Mouse (Mus musculus): Measurements from ENCODE around the gene Gm9376. TPM values are rescaled to one million over a fixed set of nuclear protein-coding genes. Genes with fewer than 3 reads are reported as not detected.

The Gm9376 gene
- total RNA-seq, 2 experiments from 2014 or later = not detected

DNA sequence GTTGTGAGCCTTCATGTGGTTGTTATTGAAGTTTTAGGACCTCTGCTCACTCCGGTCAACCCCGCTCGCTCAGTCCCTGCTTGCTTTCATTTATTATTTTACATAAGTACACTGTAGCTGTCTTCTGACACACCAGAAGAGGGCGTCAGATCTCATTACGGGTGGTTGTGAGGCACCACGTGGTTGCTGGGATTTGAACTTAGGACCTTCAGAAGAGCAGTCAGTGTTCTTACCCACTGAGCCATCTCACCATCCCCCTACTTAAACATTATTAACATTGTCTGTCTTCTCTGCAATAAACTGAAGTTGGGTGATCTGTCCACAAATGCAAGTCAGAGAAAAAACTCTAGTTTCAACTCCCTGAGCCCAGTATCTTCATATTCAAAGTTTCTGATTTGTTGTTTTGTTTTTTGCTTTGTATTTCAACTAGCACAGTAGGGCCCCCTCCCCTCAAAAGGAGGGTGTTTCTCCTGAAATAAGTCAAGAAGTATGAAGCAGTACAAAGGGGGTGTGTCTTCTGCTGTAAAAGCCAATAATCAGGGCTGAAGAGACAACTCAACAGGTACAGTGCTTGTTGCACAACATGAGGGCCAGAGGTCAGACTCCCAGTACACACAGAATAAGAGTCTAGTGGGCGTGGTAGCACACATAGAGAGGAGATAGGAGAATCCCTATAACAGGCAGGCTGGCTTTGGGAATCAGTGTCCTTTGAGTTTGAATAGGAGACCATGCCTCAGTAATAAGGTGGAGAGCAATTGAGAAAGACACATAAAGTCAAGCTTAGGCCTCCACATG, 11.1 kb downstream of the Gm9376 start:
- intact Hi-C loops (cut with DNase I) = no loop called here
- no peak for DNase-seq (ENCODE audit: low spot score)

DNA sequence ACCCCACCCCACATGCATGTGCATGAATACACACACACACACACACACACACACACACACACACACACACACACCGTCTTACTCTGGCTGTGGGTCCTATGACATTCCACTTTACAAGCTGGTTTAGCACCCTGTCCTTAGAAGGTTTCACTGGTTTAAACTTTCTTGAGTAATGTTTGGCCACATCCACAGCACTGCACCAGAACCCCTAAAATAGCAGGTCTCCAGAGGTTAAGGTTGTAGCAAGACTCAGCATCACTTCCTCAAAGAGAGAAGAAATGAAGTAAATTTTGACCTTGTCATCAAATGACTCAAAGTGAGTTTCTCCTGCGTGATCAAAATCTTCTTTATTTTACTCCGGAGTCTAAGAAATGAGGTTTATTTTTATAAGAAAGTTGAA, 15.5 kb downstream of the Gm9376 start:
- DNase-seq (ENCODE audit: low spot score) = no peak
- intact Hi-C loops (cut with DNase I) = no loop called here

DNA sequence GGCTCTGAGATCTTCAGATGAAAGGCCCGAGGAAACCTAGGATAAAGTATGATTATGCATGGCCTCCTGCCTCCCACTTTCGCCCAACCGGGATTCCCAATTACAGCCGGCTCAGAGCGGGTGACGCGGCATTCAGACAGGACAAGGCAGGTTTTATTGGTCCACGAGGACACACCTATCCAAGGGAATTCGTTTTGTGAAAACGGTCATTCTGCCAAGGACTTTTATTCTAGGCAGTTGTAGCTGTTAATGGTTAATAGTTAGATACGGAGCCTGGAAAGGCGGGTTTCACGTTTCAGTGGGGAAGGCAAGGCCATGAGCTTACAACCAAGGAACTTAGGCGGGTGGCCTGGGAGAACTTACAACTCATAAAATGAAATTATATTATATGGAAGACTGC, 16.2 kb downstream of the Gm9376 start:
- intact Hi-C loops (cut with DNase I) = no loop called here
- no peak for DNase-seq (ENCODE audit: low spot score)

DNA sequence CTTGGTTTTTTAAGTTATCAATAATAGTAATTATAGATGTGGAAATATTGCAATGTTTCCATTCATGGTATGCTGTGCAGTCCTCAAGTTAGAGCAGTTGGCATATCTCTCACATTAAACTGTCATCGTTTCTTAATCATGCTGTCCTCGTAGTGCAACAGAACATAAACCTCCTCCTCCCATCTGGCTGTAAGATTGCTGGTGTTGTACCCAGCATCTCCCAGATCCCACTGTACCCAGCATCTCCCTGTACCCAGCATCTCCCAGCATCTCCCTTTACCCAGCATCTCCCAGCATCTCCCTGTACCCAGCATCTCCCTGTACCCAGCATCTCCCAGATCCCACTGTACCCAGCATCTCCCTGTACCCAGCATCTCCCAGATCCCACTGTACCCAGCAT, 19.3 kb downstream of the Gm9376 start:
- intact Hi-C loops (cut with DNase I) = no loop called here
- DNase-seq (ENCODE audit: low spot score) = no peak

DNA sequence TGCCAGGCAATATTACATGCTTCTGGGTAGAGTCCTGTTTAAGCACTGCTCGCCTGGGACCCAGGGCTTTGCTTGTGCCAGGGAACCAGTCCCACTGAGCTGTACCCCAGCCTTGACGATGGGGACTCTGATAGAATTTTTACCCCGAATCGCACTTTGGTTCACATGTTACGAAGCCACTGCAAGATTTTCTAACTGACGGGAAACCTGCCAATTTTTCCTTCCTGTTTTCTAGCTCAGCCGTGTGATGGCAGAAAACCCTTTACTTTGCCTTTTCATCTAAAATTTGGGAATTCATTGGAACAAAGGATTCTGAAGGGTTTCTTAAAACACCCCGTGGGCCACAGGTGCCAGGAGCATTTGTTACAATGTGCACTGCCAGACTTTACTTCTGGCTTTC, 22.4 kb downstream of the Gm9376 start:
- intact Hi-C loops (cut with DNase I) = no loop called here
- no peak for DNase-seq (ENCODE audit: low spot score)

DNA sequence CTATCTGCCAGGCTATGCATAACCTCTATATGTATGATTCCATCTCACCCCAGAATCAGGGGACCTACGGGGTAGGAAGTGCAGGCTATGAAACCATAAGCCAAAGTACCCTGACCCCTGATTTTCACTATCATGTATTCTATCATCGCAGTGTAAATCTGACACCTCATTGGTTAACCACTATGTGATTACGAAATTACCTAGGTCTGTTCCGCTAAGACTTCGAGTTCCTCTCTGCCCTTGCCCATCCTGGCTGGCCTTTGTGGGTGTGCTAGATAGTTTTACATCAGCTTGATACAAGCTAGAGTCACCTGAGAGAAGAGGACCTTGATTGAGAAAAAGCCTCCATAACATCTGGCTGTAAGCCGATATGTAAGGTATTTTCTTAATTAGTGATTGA, 23.2 kb downstream of the Gm9376 start:
- intact Hi-C loops (cut with DNase I) = no loop called here
- DNase-seq (ENCODE audit: low spot score) = no peak

DNA sequence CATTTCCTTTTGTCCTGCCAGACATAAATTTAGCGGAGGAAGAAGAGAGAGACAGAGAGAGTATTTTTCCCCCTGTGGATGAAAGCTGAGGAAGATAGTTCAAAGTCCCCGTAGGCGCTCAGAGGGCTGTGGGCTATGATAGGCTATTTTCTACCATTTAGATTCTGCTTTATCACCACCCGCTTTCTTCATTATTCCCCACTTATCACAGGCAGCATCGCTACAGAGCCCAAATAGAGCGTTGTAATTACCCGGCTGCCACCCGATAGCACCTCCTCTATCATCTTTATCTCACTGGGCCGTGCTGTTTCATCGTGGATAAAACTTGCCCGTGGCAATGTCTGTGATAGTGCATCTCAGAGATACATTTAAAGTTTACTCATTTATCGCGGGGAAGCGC, 35.8 kb downstream of the Gm9376 start:
- intact Hi-C loops (cut with DNase I) = no loop called here
- DNase-seq (ENCODE audit: low spot score) = no peak

DNA sequence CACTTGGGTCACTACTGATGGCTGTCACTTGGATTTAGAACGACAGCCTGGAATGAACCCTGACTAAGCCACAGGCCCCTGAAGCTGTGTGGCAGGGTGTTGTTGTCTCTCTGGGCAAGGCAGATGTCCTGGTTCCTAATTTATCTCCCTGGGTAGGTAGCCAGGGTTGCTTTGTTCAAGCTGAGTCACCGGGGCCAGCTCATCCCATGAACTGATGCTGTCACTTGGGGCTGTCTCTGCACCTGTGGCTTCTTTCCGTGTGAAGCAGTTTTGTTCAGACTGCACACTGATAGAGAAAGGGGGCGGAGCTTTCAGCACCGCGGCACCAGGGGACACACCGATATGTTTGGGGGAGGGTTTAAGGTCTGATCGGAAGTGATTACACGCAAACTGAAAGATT, 37.8 kb downstream of the Gm9376 start:
- DNase-seq (ENCODE audit: low spot score) = no peak
- intact Hi-C loops (cut with DNase I) = no loop called here

DNA sequence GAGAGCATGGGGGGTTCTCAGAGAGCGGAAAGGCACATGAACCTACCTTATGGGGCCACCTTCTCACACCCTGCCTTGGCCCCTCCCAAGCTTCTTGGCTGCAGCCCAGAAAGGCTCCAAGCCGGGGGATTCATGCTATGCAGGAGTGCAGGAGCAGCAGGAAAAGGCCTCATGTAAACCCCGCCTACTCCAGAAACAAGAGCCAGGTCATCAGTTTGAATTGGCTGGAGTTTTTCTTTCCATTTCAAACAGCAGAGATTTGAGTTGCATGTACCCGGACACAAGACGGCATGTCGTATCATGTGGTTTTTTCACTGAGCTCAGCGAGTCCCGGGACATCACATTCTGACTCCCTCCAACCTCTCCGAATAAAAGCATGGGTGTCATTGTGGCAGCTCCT, 39.2 kb downstream of the Gm9376 start:
- intact Hi-C loops (cut with DNase I) = no loop called here
- DNase-seq (ENCODE audit: low spot score) = no peak

DNA sequence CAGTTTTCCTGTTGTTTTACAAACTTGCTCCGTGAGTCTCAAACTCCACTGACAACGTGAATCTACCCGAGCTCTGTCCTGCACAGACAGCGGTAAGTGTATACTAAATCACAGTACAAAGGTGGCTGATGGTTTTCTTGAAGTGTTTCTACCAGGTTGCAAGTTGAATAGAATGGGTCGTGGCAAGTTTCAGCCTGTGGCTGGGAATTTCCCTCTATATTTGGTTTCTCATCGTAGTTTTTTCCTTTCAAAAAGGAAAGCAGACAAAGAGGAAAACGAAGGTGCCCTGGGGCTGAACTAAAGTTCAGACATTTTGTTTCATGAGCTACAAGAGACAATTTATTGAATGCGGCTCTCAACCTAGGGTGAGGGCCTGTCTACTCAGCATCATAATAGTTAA, 40.3 kb downstream of the Gm9376 start:
- intact Hi-C loops (cut with DNase I) = no loop called here
- no peak for DNase-seq (ENCODE audit: low spot score)

DNA sequence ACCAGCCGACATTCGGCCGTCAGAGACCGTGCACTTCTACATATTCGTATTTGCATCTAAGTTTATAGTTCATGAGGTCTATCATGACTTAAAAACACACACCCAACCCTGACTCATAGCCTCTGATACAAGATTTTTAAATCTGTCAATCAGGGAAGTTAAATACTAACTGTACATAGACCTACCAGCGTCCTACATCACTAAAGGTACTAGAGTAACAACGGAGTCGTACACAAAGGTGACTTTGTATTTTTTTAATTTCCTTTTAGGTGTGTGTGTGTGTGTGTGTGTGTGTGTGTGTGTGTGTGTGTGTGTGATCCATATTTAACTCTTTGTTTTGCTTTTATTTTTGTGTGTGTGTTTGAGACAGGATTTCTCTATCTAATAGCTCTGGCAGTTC, 44.9 kb downstream of the Gm9376 start:
- intact Hi-C loops (cut with DNase I) = no loop called here
- DNase-seq (ENCODE audit: low spot score) = no peak

DNA sequence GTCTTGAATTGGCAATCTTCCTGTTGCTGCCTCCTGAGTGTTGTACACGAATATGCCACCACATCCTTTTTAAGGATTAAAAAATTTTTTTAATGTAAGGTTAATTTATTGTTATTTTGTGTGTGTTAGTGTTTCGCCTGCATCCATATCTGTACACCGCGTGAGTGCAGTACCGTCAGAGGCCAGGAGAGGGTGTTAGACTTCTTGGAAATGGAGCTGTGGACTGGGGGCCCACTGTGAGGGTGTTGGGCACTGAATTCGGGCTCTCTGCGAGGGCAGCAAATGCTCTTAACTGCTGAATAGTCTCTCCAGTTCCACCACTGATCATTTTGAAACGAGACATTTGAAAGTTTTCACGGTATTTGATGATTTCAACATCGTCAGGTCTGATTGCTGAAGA, 45.9 kb downstream of the Gm9376 start:
- no peak for DNase-seq (ENCODE audit: low spot score)
- intact Hi-C loops (cut with DNase I) = no loop called here

DNA sequence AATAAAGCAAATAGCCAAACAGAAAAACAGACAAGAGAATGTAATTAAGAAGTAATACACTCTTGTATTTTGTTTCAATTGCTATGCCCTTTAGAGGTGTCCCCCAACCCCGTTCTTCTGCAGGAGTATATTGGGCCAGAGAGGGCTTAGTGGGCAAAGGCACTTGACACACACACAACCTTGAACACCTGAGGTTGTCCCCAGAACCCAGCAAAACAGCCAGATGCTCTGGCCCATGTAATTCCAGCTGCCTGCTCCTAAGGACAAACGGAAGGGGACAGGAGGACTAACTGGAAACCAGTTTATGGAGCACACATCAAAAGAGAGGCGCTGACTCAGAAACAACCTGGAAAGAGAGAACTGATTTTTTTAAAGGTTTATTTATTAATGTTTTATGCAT, 47.2 kb downstream of the Gm9376 start:
- intact Hi-C loops (cut with DNase I) = no loop called here
- DNase-seq (ENCODE audit: low spot score) = no peak

DNA sequence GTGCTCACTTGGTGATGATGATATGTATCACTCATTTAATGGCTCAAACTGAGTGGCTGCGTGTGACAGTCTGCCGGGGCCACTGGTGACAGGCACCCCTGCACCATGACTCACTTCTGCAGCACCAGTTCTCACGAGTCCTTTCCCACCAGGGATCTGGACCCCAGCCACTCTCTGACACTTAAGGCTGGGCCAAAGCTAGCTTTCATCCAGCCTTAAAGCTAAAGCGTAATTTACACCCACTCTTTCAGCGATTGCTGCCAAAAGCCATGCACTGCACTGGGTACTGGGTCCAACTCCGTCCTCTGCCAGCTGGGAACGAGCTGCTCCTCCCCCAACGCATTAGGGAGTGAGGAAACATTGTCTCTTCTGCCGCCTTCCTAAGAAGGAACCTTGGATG, 50.5 kb downstream of the Gm9376 start:
- intact Hi-C loops (cut with DNase I) = no loop called here

More for the DNA sequence above, 50.5 kb downstream of the Gm9376 start:
- no peak for DNase-seq (ENCODE audit: low spot score)

Small RNA genes within 50 kb of the gene (microRNA-seq; reads per million reads assigned to microRNA genes)
- gene Mir6241 = not detected

Other genes starting within 250 kb of the Gm9376 start
- gene Dct, start 214.7 kb upstream of the Gm9376 start, total RNA-seq (2021) = 1 to 10 TPM; 2.1 to 2.7 TPM
- 10 to 100 TPM in 1 of 2 experiments, 1 to 10 TPM in 1; 9.5 to 10.1 TPM for gene Tgds, start 134.2 kb upstream of the Gm9376 start, total RNA-seq (2021)
- gene Gpr180, start 129.8 kb upstream of the Gm9376 start, total RNA-seq (2021) = 10 to 100 TPM; 20.3 to 21.1 TPM
- gene Sox21, start 29.9 kb upstream of the Gm9376 start, total RNA-seq (2021) = not detected

All from heart, postnatal 25 days (tissue).